Mouse (Mus musculus) liver, postnatal 0 days (tissue): Measurements from ENCODE around the gene Il19. TPM values are rescaled to one million over a fixed set of nuclear protein-coding genes. Genes with fewer than 3 reads are reported as not detected.

ENCODE experiments used
- ATAC-seq: fragments of 200-750 bp; cut with Nextera tagmentation; 2 replicates; pipeline ENCODE4 v1.8.0; 2017; ENCODE audit warnings: mild to moderate bottlenecking, moderate library complexity
- DNase-seq: peaks from one replicate; pipeline ENCODE4 v3.0.0-alpha.2; 2016
- H3K27ac ChIP-seq: fragments of 300-500 bp; sonication (generic); 2 replicates; pipeline ENCODE4 v1.5.1; 2014; ENCODE audit warnings: antibody characterized with exemption, moderate library complexity, mild to moderate bottlenecking, low read depth
- H3K27me3 ChIP-seq: fragments of 300-500 bp; sonication (generic); 2 replicates; pipeline ENCODE4 v1.6.1; 2014; ENCODE audit warnings: low read length, control low read depth, mixed read lengths; ENCODE audit not compliant: insufficient read depth
- H3K36me3 ChIP-seq: fragments of 300-500 bp; sonication (generic); replicated peaks from 2 replicates; pipeline ENCODE4 v1.6.1; 2014; ENCODE audit warnings: mild to moderate bottlenecking, control low read depth, low read length, moderate library complexity, mixed read lengths; ENCODE audit not compliant: insufficient read depth
- H3K4me1 ChIP-seq: fragments of 300-500 bp; sonication (generic); 2 replicates; pipeline ENCODE4 v1.6.1; 2014; ENCODE audit warnings: antibody characterized with exemption, mild to moderate bottlenecking, control low read depth; ENCODE audit not compliant: insufficient read depth
- H3K4me2 ChIP-seq: fragments of 300-500 bp; sonication (generic); 2 replicates; pipeline ENCODE4 v1.6.1; 2014; ENCODE audit warnings: low read depth, mild to moderate bottlenecking, low read length, moderate library complexity, mixed read lengths
- H3K4me3 ChIP-seq: fragments of 300-500 bp; sonication (generic); 2 replicates; pipeline ENCODE4 v1.5.1; 2014; ENCODE audit warnings: low read depth, low read length
- H3K9ac ChIP-seq: fragments of 300-500 bp; sonication (generic); replicated peaks from 2 replicates; pipeline ENCODE4 v1.6.1; 2014; ENCODE audit warnings: mild to moderate bottlenecking, moderate library complexity
- H3K9me3 ChIP-seq: fragments of 300-500 bp; sonication (generic); 2 replicates; pipeline ENCODE4 v1.6.1; 2016; ENCODE audit warnings: mild to moderate bottlenecking, control low read depth, low read length, mixed read lengths
- CTCF ChIP-seq: sonication (generic); IDR thresholded peaks from 2 replicates; pipeline ENCODE4 v1.5.1; 2016; ENCODE audit warnings: antibody characterized with exemption, low read depth
- EP300 ChIP-seq: IDR thresholded peaks from 2 replicates; pipeline ENCODE4 v1.6.1; 2016; ENCODE audit warnings: antibody characterized with exemption, low read depth, mild to moderate bottlenecking
- WGBS: fragments of 180-500 bp; shearing (Covaris S2); extraction: QIAGEN DNeasy Blood & Tissue Kit; methylation state at CpG from one replicate; pipeline ENCODE4 v1.1.7; 2014; ENCODE audit not compliant: insufficient replicate concordance; 5-methylcytosine and 5-hydroxymethylcytosine counted together
- polyA plus RNA-seq: library from polyadenylated mRNA; unstranded; fragments of >200 nt; fragmentation: Nextera tagmentation; extraction: Ambion mirVana; gene quantifications from 2 replicates; pipeline ENCODE4 v1.2.1, GENCODE M21; 2015

Gene Il19
- polyA plus RNA-seq = not detected in 2 replicates

- Histone ChIP-seq H3K4me3 (no peak within 1 kb of the TSS), H3K4me2 (no peak within 1 kb of the TSS), H3K9me3 (no peaks in the 10 kb centered on the region), H3K36me3 (no peaks in the 10 kb centered on the region), H3K27ac (no peak within 1 kb of the TSS), H3K9ac (no peak within 1 kb of the TSS), H3K27me3 (no peaks in the 10 kb centered on the region), H3K4me1 (no peaks in the 10 kb centered on the region)
- TF ChIP-seq CTCF (no peak), EP300 (no peak)
- 54% methylated on average over 4 of the region's 4 CpGs for WGBS
- DNase-seq (no peak), ATAC-seq (no peak)
Measured at GRCm38 (mm10) chr1:130940065-130940687, at the start of gene Il19. Il19 (minus strand) TSS chr1:130940115.

- ATAC-seq (no peak), DNase-seq (no peak)
- Histone ChIP-seq H3K9me3 (no peaks in the 10 kb centered on the region), H3K36me3 (no peaks in the 10 kb centered on the region), H3K4me1 (no peaks in the 10 kb centered on the region), H3K27me3 (no peaks in the 10 kb centered on the region), H3K4me3 (no peak overlapping the region), H3K9ac (no peak overlapping the region), H3K27ac (no peak overlapping the region), H3K4me2 (no peak overlapping the region)
- TF ChIP-seq CTCF = no peak
- no peak for TF ChIP-seq EP300
- 68% methylated on average over 3 of the region's 3 CpGs for WGBS
Measured at GRCm38 (mm10) chr1:130989331-130989730, 49.4 kb upstream of the Il19 start.

- no peaks in the 10 kb centered on the region for H3K36me3 ChIP-seq
- no peak overlapping the region for H3K27ac ChIP-seq
- DNase-seq (peak; percentile 18), ATAC-seq (peak; percentile 55)
- H3K4me1 ChIP-seq = no peaks in the 10 kb centered on the region
- H3K4me2 ChIP-seq = no peak overlapping the region
- no peak overlapping the region for H3K4me3 ChIP-seq
- peak; percentile 67 for TF ChIP-seq CTCF
- no peak for TF ChIP-seq EP300
- H3K9me3 ChIP-seq = no peaks in the 10 kb centered on the region
- H3K27me3 ChIP-seq = no peaks in the 10 kb centered on the region
- H3K9ac ChIP-seq = no peak overlapping the region
Measured at GRCm38 (mm10) chr1:130987418-130987817, 47.5 kb upstream of the Il19 start.

GRCm38 (mm10) chr1:130987001-130987400 lies 47.1 kb upstream of the Il19 start:
- no peak overlapping the region for H3K4me3 ChIP-seq
- H3K27ac ChIP-seq = no peak overlapping the region
- WGBS = 81% methylated on average over 5 of the region's 5 CpGs
- H3K9ac ChIP-seq = no peak overlapping the region
- H3K4me1 ChIP-seq = no peaks in the 10 kb centered on the region
- H3K36me3 ChIP-seq = no peaks in the 10 kb centered on the region
- no peaks in the 10 kb centered on the region for H3K27me3 ChIP-seq
- no peak overlapping the region for H3K4me2 ChIP-seq
- no peak for ATAC-seq
- TF ChIP-seq CTCF = no peak
- TF ChIP-seq EP300 = no peak
- H3K9me3 ChIP-seq = no peaks in the 10 kb centered on the region
- no peak for DNase-seq

GRCm38 (mm10) chr1:130984441-130984840 lies 44.5 kb upstream of the Il19 start:
- Histone ChIP-seq H3K4me2 (no peak overlapping the region), H3K27ac (no peak overlapping the region), H3K4me1 (no peaks in the 10 kb centered on the region), H3K9ac (no peak overlapping the region), H3K27me3 (no peaks in the 10 kb centered on the region), H3K9me3 (no peaks in the 10 kb centered on the region), H3K36me3 (no peaks in the 10 kb centered on the region), H3K4me3 (no peak overlapping the region)
- 52% methylated on average over 7 of the region's 7 CpGs for WGBS
- TF ChIP-seq EP300 (no peak), CTCF (peak; percentile 40)
- ATAC-seq (no peak), DNase-seq (no peak)

- Histone ChIP-seq H3K27ac (no peak overlapping the region), H3K4me2 (no peak overlapping the region), H3K27me3 (no peaks in the 10 kb centered on the region), H3K36me3 (no peaks in the 10 kb centered on the region), H3K9me3 (no peaks in the 10 kb centered on the region), H3K4me1 (no peaks in the 10 kb centered on the region), H3K9ac (no peak overlapping the region), H3K4me3 (no peak overlapping the region)
- peak; percentile 43 for DNase-seq
- no peak for ATAC-seq
- no peak for TF ChIP-seq EP300
- peak; percentile 83 for TF ChIP-seq CTCF
- 43% methylated on average over 1 of the region's 1 CpGs for WGBS
Measured at GRCm38 (mm10) chr1:130979455-130979854, 39.5 kb upstream of the Il19 start.
